Mouse (Mus musculus) cerebellum, adult 2 months (tissue): Measurements from ENCODE around the gene Gm43518. TPM values are rescaled to one million over a fixed set of nuclear protein-coding genes. Genes with fewer than 3 reads are reported as not detected.

Experiments used
- DNase-seq, 2 experiments: peaks; one replicate each; pipeline ENCODE4 v3.0.0; 2021
- H3K27ac ChIP-seq: fragments of 200-500 bp; 2 replicates; pipeline ENCODE4 v1.5.1; 2012; ENCODE audit warnings: low read length, control low read depth, inconsistent platforms; ENCODE audit not compliant: insufficient read depth
- H3K27me3 ChIP-seq: fragments of 200-500 bp; 2 replicates; pipeline ENCODE4 v1.6.1; 2012; ENCODE audit warnings: inconsistent platforms, mild to moderate bottlenecking, low read length, moderate library complexity; ENCODE audit not compliant: control insufficient read depth, insufficient read depth
- H3K4me1 ChIP-seq: fragments of 200-500 bp; 2 replicates; pipeline ENCODE4 v1.6.1; 2011; ENCODE audit warnings: low read length; ENCODE audit not compliant: control insufficient read depth, insufficient read depth
- H3K4me3 ChIP-seq: fragments of 200-500 bp; replicated peaks from 2 replicates; pipeline ENCODE3; 2011; ENCODE audit warnings: mild to moderate bottlenecking, low read depth, low read length, control low read depth; ENCODE audit not compliant: insufficient read depth
- CTCF ChIP-seq: fragments of 200-500 bp; IDR thresholded peaks from 2 replicates; pipeline ENCODE4 v1.5.1; 2011; ENCODE audit warnings: low read depth, mild to moderate bottlenecking, control low read depth, low read length, moderate library complexity, borderline replicate concordance; ENCODE audit not compliant: insufficient read depth
- POLR2A ChIP-seq: fragments of 200-500 bp; IDR thresholded peaks from 2 replicates; pipeline ENCODE4 v1.6.1; 2011; ENCODE audit warnings: low read length, control low read depth, borderline replicate concordance; ENCODE audit not compliant: insufficient read depth
- WGBS: fragments of 180-500 bp; shearing (Covaris S2); methylation state at CpG from one replicate; pipeline ENCODE4 v1.1.7; 2018; 5-methylcytosine and 5-hydroxymethylcytosine counted together
- polyA plus RNA-seq: library from polyadenylated mRNA; depleted of rRNA; stranded (reverse); fragments of >200 nt; gene quantifications from 2 replicates; pipeline ENCODE4 v1.2.3, GENCODE M21; 2012

Gm43518 gene
- polyA plus RNA-seq, 1 experiment: 0.67 TPM

DNA sequence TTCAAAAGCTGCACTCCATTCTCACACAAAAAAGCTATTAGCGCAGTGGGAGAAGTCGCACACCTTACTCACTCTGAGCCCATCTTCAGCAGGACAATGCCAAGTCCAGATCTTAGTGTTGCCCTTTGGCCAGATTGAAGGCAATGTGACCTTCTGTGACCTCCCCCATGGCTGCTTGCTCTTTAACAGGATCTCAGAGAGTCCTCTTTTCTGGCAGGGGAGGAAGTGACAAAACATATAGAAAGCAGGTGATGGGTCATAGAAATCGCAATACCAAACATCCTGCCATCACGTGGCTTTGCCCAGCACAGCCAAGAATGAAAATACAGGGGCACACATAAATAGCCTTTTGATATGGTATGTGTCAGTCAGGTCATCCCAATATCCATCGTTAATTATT lies 36.2 kb upstream of the Gm43518 start:
- Histone ChIP-seq H3K27me3 (no peaks in the 10 kb centered on the region), H3K27ac (no peak overlapping the region), H3K4me1 (peaks cover 2% of the 10 kb centered on the region; the same call in 1 of the 2 replicates), H3K4me3 (no peak overlapping the region)
- no peak for TF ChIP-seq POLR2A
- TF ChIP-seq CTCF: no peak
- no peak for DNase-seq
- WGBS: 81% methylated on average over 5 of the region's 5 CpGs

- no peak for TF ChIP-seq CTCF
- no peak for TF ChIP-seq POLR2A
- no peak for DNase-seq
- WGBS: 36% methylated on average over 6 of the region's 6 CpGs
- Histone ChIP-seq H3K27ac (no peak overlapping the region), H3K4me3 (no peak overlapping the region), H3K27me3 (no peaks in the 10 kb centered on the region), H3K4me1 (peaks cover 2% of the 10 kb centered on the region; the same call in 1 of the 2 replicates)
Measured at GRCm38 (mm10) chr5:123891669-123892068, 35.5 kb upstream of the Gm43518 start.

DNA sequence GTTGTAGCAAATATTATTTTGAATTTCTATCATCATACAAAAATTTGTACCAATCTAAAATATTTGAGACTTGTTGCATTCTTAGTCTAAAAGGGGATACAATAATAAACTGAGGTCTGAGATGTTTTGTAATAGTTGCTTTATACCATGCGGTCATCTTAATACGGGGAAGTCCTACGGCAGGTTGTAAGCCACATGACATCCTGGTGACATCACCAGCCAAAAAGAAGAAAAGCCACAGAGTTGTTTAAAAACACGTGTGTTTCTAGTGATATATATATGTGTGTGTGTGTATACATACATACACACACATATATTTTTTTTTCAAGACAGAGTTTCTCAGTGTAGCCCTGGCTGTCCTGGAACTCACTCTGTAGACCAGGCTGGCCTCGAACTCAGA lies 33.7 kb upstream of the Gm43518 start:
- TF ChIP-seq POLR2A (no peak), CTCF (no peak)
- WGBS: 86% methylated on average over 5 of the region's 5 CpGs
- H3K27me3 ChIP-seq: no peaks in the 10 kb centered on the region
- no peak overlapping the region for H3K4me3 ChIP-seq
- H3K27ac ChIP-seq: no peak overlapping the region
- DNase-seq: no peak
- peaks cover 2% of the 10 kb centered on the region; the same call in 1 of the 2 replicates for H3K4me1 ChIP-seq

- H3K4me1 ChIP-seq: peaks cover 2% of the 10 kb centered on the region; the same call in 1 of the 2 replicates
- no peaks in the 10 kb centered on the region for H3K27me3 ChIP-seq
- no peak for DNase-seq
- no peak overlapping the region for H3K4me3 ChIP-seq
- 87% methylated on average over 11 of the region's 11 CpGs for WGBS
- no peak for TF ChIP-seq CTCF
- no peak overlapping the region for H3K27ac ChIP-seq
Measured at GRCm38 (mm10) chr5:123896395-123896794, 30.8 kb upstream of the Gm43518 start.

DNA sequence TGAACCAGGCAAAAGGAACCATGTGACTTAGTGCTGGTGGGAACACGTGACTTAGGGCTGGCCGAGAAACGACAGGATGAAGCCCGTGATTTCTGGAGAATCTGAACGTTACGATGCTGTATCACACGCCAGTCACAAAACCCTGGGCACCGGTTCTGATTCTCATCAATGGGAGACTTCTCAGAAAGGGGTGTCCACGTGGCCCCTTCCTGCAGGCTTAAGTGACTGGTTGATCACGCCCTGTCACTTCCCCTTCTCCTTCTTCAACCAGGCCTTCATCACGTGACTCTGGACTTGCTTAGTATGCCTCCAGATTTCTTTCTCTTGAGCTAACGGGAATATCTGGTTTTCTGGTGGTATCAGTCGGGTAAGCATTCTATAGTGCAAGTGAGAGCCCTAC lies 29.9 kb upstream of the Gm43518 start:
- WGBS: 84% methylated on average over 13 of the region's 13 CpGs
- TF ChIP-seq CTCF (no peak), POLR2A (no peak)
- no peak overlapping the region for H3K27ac ChIP-seq
- H3K4me1 ChIP-seq: no peaks in the 10 kb centered on the region
- H3K4me3 ChIP-seq: no peak overlapping the region
- no peaks in the 10 kb centered on the region for H3K27me3 ChIP-seq
- no peak for DNase-seq

DNA sequence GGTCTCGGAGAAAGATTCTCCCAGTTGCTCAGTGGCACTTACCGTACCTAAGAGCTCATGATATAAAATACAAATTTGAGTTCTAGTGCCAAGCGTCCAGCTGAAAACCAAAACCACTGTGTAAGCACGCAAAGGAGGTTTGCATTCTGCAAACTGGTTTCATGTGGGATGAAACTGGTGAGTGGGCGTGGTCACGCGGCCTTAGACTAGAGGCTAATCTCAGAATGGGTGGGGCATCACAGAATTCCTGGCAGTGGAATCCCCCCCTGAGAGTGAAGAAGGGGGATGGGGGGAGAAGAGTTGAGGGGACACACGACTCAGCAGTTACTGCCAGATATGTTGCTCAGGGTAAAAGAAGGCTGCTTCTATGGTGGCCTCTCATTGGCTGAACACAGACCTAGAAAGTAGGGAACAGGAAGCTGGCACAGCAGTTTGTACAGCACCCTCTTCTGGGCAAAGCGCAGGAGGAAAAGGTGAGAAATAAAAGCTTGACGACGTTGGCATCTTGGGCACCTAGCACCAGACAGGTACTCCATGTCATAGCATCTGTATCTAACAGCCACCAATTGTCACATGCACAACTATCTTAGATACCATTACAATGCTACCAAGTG lies 23.1 kb upstream of the Gm43518 start:
- Histone ChIP-seq H3K27ac (no peak overlapping the region), H3K4me3 (no peak overlapping the region), H3K4me1 (peaks cover 10% of the 10 kb centered on the region), H3K27me3 (no peaks in the 10 kb centered on the region)
- WGBS: 74% methylated on average over 11 of the region's 11 CpGs
- no peak for DNase-seq
- no peak for TF ChIP-seq POLR2A
- TF ChIP-seq CTCF: no peak

- H3K27ac ChIP-seq: no peak overlapping the region
- H3K4me1 ChIP-seq: peaks cover 10% of the 10 kb centered on the region
- peak in 1 of 2 experiments; percentile 20 for DNase-seq
- no peaks in the 10 kb centered on the region for H3K27me3 ChIP-seq
- TF ChIP-seq POLR2A (no peak), CTCF (no peak)
- peak overlapping the region; percentile 56 for H3K4me3 ChIP-seq
- WGBS: 63% methylated on average over 17 of the region's 17 CpGs
Measured at GRCm38 (mm10) chr5:123906146-123906975, 20.9 kb upstream of the Gm43518 start.

DNA sequence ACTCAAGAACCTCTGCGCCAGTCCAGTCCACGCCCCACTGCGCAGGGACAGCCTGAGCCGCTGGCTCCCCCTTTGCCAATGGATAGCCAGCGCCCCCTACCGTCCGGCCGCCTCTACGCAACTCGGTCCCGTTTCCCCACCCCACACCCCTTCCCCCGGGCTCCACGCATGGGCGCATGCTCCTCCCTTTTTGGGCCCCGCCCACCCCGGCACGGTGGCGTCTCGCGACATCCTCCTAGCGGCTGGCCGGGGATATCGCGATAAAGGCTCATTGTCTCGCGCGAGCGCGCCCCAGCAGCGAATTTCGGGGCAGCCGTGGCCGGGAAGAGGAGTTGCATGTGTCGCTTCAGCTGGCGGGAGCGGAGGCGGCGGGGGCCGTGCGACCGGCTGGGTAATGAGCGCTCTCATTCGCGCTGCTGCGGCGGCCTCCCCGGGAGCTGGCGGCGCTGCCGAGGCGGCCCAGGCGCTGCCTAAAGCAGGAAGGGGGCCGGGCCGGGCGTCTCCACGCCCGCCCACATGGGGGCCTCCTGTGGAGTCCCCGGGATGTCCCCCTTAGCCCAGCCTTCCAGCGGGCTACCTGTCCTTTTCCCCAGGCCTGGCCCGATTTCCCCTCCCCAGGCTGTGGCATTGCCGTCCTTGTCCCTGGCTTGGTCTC lies 20.1 kb upstream of the Gm43518 start, which contains the start of gene Denr:
Denr (plus strand) TSS at position 200 of the 655 bp plus-strand sequence.
- under 1% methylated on average over 61 of the region's 61 CpGs for WGBS
- Histone ChIP-seq H3K27ac (peak within 1 kb of the TSS; percentile 49), H3K4me3 (peak within 1 kb of the TSS; percentile 75), H3K27me3 (no peaks in the 10 kb centered on the region), H3K4me1 (peaks cover 10% of the 10 kb centered on the region)
- TF ChIP-seq POLR2A: peak; percentile 87
- TF ChIP-seq CTCF: peak; percentile 81
- peak; percentile 98 to 100 for DNase-seq
